Mouse (Mus musculus): Measurements from ENCODE around the gene Dlat.
A peak's percentile ranks its signal among the peaks of the same experiment; 100 is the strongest.

Dlat gene

GRCm38 (mm10) chr9:50659392-50660217 is at the start of gene Dlat:
TSS of gene Dlat (minus strand) at chr9:50659780.
- peak; percentile 90 for DNase-seq (ENCODE audit: low spot score)

DNA sequence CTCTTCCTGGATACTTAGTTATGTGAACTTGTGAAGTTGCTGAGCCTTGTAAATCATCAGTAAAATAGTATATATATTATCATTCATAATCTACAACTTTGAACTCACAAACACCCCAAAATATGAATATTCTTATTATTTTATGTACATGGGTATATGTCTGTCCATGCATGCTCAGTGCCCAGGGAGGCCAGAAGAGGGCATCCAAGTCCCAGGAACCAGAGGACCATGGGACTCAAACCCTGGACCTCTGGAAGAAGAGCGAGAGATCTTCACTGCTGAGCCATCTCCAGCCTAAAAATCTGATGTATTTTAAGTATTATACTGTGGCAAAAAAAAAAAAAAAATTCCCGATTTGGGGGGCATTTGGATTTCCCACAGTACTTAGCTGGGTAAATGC is 49.5 kb upstream of the Dlat start:
- peak; percentile 60 for DNase-seq (ENCODE audit: low spot score)

DNA sequence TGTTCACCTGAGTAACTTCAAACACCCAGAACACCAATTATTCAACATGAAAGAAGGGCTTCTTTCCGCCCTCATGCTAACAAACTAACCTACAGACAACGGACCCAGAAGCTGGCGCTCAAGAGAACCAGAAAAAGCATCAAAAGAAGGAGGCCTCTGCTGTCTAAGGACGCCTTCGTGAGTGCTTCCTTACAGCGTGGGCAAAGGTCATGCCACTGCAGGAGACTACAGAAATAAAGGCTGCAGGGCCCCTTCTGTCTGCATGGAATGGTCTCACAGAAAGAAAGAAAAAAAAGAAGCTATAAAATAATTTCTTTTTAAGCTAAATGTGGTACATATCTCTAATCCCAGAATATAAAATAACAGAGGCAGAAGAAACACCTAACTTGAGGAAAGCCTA is 45.3 kb upstream of the Dlat start:
- DNase-seq (ENCODE audit: low spot score) = no peak

DNA sequence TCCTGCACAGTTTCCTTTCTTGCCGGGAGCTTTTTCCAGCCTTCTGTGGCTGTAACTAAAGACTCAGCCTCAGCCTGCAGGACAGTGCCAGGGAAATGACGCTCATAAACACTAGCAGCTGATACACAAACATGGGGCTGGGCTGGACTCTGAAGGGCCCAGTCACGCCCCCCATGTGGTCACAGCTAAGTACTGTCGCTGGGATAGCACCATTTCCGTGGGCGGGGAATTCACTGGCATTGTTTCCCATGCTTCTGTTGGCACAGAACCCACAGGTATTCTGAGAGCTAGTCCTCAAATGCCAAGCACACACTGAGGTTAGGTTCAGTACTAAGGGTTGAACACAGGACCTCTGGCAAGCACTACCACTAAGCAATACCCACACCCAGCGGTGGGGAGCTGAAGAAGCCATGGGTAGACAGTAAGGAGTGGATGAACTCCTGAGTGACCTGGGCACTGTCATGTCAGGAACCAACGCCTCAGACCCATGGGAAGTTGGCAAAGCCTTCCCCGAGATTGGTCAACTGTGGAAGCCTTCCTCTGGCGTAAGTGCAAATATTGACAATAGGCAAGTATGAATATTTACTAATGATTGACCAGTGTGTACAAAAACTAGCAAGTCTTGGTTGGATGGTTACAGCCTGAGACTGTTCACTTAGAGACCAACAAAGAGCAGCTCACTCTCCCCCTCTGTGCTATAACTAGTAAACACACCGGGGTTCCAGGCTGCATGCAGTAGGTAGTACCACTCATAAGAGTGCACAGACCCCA is 41.5 kb upstream of the Dlat start:
- DNase-seq (ENCODE audit: low spot score) = peak; percentile 19

DNA sequence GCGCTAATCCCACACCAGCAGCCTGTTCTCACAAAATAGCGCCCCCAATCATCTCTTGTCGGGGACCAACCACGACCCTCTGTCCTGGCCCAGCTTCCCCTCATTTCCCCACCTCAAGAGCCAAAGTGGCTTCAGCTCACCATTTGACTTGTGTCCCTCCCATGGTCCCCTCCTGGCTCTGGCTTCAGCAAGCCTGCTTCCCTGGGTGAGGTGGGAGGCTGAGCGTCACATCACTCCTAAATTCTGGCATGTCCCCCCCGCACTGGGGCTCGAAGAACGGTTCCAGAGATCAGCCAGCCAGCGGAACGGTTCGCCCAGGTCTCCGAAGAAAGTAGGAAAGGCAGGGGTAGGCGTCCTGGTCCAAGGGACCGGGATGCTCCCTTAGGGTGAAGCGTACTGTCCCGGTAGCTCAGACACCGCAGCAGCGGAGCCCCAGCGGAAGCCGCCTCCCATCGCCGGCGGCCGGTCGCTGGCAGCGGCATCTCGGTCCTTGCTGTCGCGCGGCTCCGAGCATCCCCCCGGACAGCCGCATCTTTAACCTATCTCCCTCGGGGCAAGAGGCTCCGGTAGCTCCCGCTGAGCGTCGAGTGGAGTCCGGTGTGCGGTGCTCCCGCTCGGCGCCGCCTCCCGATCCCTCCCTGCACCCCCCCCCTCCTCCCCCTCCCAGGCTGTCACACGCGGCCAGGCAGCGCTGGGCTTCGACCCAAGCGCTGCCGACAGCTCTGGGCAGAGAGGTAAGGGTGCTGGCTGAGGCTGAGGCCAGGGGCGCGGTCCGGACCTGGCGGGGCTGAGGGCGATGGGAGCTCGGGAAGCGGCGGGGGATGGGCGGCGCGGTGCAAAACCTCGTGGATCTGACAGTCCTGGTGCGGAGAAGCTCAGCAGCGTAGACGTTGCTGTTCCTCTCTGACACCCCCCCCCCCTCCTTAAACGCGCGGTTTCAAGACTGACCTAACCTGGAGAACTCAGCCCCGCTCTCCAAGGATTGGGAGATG is 39.1 kb upstream of the Dlat start:
- peak; percentile 57 for DNase-seq (ENCODE audit: low spot score)

DNA sequence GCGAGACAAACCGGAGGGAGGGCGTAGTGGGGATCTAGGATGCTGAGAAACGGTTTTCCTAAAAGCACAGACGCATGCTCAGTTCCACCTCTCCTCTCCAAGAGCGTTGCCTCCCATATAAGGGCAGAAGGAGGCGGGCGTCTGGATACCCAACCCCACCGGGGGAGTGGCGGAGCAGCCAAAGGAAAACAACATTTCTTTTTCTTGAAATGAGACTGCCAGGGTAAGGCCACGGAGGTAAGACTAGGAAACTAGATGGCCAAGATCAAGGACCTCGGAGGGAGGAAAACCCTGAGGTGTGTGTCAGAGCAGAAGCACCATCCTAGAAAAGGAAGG is 38.1 kb upstream of the Dlat start:
- peak; percentile 78 for DNase-seq (ENCODE audit: low spot score)

DNA sequence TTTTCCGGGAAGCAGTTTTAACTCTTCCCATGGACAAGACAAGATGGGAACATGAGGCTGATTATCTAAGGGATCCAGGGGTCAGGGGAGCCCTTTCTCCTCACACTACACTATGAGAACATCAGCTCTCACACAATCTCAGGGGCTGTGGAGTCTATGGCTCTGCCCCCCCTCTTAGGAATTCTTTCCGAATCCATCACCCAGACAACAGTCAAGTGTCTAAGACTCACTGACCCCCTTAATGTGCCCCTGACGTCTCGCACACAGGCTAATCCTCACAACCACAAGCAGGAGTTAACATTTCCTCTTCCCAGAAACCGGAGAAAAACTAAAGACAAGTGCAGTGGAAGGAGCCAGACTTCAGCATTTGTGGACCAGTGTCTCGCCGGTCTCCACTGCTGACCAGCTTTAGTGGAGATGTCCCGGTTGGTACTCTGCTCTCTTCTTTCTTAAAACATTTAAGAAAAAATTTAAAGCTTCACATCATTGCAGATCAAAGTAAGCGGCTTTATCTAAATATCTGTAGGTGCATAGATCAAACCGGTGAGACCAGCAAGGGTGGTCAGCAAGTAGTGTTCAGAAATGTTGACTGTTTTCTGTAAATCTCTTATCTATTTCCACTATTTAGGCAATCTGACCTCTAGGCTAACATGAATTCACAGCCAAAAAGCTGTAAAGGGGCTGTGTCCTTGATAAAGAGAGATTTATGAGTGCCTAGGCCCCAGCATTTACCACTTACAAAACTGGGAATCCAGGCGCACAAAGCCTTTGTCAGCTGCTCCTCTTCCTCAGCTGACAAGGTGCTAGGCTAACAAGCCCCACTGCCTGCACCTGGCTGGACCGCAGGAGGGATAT is 37.5 kb upstream of the Dlat start:
- no peak for DNase-seq (ENCODE audit: low spot score)

DNA sequence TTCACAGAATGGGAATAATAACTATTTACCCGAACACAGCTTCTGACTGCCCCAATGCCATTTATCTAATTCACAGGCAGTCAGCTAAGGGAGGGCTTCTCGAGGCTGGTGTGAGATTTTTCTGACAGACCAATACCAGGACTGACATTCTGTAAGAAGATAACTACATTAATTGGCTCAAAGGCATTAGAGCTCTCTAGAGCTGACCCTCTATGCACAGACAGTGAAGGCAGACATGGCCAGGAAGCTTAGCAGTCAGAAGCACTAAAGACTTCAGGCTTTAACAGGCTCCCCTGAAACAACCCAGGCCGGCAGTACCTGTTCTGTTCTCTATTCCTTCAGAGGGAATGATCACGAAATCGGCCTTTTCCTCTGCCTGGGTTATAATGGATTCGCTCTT is 35.6 kb upstream of the Dlat start:
- DNase-seq (ENCODE audit: low spot score) = no peak

DNA sequence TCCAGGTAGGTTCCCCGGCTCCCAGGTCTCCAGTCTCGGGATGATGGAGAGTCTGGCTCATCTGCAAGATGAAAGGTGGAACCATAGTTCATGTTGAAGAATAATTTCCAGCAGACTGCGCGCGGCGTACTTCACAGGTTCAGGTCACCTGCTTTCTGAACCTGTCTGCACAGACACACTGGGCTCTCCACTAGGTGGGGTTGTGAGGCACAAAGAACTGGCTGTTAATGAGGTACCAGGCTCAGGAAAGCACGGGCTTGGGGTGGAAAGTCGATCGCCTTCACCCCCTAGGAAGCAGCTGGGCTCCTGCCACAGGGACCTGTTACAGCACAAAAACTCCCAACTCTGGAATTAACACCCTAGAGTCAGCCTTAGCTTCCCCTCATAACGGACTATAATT is 34.1 kb upstream of the Dlat start:
- DNase-seq (ENCODE audit: low spot score) = peak; percentile 60

DNA sequence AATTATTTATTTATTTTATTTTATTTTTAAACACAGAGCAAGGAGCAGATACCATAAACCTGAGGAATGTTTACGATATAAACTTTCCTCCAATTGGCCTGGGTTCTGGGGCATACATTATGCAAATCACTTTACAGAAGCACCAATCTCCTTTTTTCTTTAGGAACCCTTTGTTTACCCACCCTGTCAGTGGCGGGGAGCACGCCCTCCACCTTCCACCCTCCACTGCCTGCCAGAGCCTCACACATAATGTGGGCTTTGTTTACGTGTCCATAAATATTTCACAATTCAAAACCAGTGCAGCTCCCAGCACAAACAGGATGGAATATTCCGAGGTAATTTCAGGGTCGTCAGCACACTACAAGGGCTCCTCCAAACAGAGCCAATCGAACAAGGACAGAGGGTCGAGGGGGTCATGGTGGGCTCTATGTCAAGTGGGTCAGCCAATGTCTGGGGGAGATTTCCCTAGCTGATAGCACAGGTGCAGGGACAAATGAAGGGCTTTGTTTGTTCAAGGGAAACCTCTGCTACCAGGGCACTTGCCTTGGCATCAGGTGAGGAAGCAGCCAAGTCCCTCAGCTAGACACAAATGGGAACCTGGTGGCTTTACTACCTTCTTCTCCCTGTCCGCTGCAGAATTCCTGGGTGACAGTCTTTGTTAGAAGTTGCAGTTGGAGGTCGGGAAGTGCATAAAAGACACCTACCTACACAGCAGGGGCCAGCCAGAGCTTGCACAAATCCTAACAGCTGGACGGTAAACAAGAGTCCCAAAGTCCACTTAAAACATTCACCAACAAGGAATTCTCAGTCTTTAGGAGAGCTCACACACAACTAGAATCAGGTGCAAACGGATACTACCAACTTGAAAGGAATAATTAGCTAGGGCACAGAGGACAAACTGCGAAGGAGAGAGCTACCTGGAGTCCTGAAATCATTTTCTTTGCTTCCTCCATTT is 33.3 kb upstream of the Dlat start:
- no peak for DNase-seq (ENCODE audit: low spot score)

DNA sequence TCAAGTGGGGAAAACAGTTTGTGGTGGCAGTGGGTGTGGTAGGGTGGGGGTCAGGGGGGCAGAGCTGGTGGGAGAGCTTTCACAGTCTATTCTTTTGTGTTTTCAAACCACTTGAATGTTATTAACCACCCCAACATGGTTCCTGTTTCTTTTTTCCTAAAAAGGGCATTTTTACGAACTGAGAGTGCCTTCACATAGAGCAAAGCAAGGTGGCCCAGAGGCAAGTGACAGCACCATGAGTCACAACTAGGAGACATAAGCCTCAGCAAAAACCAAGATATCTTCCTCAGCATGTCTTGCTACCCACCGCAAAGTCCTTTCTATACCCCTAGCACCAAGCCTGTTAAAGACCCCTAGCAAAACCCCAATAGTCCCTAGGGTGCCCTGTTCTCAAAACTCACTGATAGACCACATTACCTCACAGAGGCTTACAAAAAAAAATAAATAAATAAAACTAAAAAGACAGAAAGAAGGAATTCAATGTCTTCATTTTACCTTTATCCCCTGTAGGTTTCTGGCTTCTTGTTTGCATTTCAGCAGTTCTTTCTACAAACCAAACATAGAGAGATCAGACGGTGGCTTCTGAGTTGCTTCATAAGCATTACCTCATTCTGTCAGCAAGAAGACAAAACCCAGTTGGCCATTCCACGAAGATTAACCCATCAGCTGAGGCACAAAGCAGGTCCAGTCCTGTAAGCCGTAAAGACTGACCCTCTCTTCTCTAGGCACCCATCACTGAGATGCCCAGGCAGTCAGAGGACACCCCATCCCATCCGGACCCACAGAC is 27.5 kb upstream of the Dlat start:
- no peak for DNase-seq (ENCODE audit: low spot score)

DNA sequence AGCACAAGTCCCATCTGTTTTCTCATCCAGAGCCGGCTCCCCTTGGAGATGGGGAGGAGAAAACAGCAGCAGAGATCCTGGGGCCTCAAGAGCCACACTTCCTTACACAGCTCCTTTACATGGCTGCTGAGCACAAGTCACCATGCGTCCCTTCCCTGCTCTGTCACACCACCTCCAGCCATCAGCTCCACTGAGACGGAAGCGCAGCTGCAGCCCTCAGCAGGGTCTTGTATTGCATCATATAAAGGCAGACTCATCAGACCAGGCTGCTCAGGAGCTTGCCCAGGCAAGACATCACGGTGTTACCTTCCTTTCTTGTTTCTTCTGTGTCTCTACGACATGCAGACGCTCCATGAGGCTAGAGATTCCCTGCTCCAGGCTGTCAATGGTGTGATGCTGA is 22.1 kb upstream of the Dlat start:
- no peak for DNase-seq (ENCODE audit: low spot score)

GRCm38 (mm10) chr9:50679406-50679805 is 19.8 kb upstream of the Dlat start:
- DNase-seq (ENCODE audit: low spot score) = no peak

DNA sequence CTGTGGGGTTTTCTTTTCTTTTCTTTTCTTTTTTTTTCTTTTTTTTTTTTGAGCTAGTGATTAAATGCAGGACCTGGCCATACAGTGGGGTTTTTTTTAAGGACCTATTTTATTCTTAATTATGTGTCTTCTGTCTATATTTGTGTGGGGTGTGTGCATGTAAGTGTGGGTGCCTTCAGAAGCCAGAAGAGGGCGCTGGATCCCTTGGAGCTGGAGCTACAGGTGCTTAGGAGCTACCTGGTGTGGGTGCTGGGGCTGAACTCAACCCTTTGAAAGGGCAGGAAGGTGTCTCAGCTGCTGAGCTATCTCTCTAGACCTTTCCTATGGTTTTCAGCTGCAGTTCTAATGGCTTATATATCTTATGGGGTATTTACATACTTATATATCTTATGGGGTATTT is 15.2 kb upstream of the Dlat start:
- DNase-seq (ENCODE audit: low spot score) = no peak

DNA sequence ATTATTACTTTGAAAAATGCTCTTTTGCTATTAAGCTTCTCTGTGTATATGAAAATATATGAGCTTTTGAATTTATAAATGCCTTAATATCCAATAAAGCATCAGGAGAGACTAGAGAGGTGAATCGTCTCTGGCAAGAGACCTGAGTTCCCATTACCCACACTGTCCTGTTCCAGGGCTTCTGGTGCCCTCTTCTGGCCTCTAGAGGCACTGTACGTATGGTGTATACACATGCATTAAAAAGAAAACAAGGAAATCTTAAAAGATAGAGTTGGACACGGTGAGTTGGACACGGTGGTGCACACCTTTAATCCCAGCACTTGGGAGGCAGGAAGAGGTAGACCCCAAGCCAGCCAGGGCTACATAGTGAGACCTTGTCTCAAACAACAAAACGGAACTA is 11.1 kb upstream of the Dlat start:
- DNase-seq (ENCODE audit: low spot score) = peak; percentile 66

DNA sequence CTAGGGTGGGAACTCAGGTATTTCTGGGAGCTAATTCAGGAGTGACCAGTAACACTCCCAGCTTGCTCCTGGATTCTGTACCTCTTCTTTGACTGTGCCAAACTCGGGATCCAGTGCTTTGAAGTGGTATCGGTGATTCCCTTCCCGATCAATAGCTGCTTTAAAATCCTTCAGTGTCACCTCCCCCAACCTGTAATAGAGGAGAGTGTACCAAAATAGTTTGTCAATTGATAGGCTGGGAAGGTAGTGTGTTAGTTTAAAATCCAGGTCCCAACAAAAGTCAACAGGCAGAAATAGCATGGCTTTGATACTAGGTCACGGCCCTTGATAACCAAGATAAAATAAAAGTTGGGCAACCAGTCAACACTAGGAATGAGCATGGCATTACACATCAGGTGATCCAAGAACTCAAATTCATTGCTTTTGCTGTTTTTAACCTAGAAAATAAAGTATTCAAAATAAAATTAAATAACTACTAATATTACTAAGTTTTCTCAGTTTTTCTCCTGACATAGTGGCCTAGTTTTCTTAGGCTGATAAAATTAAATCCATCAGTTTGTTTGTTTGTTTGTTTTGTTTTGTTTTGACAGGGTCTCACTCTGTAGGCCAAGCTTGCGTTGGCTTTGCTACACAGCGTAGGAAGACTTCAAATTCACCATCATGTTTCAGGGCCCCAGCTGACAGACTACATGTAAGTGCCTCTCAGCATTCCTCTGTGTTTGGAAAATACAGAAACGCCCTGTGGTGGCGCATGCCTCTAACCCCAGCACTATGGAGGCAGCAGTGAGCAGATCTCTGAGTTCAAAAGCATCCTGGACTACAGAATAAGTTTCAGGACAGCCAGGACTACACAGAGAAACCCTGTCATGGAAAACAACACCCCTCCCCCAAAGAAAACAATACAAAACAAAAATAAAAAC is 8.3 kb upstream of the Dlat start:
- no peak for DNase-seq (ENCODE audit: low spot score)

DNA sequence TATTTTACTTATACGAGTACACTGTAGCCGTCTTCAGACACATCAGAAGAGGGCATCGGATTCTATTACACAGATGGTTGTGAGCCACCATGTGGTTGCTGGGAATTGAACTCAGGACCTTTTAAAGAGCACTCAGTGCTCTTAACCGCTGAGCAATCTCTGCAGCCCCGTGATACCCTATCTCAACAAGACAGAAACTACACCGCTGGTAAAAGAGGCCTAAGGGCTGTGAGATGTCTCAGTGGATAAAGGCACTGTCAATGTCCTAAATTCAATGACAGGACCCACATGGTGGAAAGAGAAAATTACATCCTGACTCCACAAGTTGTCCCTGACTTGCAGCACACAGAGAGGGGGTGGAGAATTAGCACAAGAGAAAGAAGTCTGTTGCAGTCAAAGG is 6.9 kb upstream of the Dlat start:
- DNase-seq (ENCODE audit: low spot score) = no peak

- no peak for DNase-seq (ENCODE audit: low spot score)
These were observed 5.2 kb upstream of the Dlat start for GRCm38 (mm10) chr9:50664826-50665225.
